Mouse (Mus musculus) embryo, embryonic 10 days (tissue): ENCODE measurements around the gene Uchl5.

Experiments used
- DNase-seq: peaks from one replicate; pipeline ENCODE4 v3.0.0-alpha.2; 2015; ENCODE audit warnings: low spot score

Gene Uchl5

GRCm38 (mm10) chr1:143776446-143777411 lies at the start of gene Uchl5, which contains the start of gene Trove2:
Gene Uchl5 (plus strand): TSS chr1:143777272.
Gene Trove2 (minus strand): TSS chr1:143777068.
- DNase-seq = peak; percentile 97

GRCm38 (mm10) chr1:143727701-143728445 lies 49.2 kb upstream of the Uchl5 start:
- no peak for DNase-seq

GRCm38 (mm10) chr1:143730899-143731298 lies 46.2 kb upstream of the Uchl5 start:
- DNase-seq = peak; percentile 41

- DNase-seq = no peak
These were observed 45.4 kb upstream of the Uchl5 start for GRCm38 (mm10) chr1:143731691-143732090.

GRCm38 (mm10) chr1:143733914-143734410 lies 43.1 kb upstream of the Uchl5 start:
- DNase-seq = no peak

- peak; percentile 12 for DNase-seq
These were observed 38.3 kb upstream of the Uchl5 start for GRCm38 (mm10) chr1:143738811-143739210.

GRCm38 (mm10) chr1:143739361-143740350 lies 37.4 kb upstream of the Uchl5 start:
- DNase-seq = peak; percentile 81

- DNase-seq = no peak
These were observed 36.5 kb upstream of the Uchl5 start for GRCm38 (mm10) chr1:143740581-143740980.

- no peak for DNase-seq
These were observed 35.7 kb upstream of the Uchl5 start for GRCm38 (mm10) chr1:143741331-143741730.

- no peak for DNase-seq
These were observed 34.9 kb upstream of the Uchl5 start for GRCm38 (mm10) chr1:143742186-143742585.

- DNase-seq = no peak
These were observed 31.2 kb upstream of the Uchl5 start for GRCm38 (mm10) chr1:143745871-143746270.

GRCm38 (mm10) chr1:143762159-143762558 lies 14.9 kb upstream of the Uchl5 start:
- no peak for DNase-seq

GRCm38 (mm10) chr1:143764443-143764842 lies 12.6 kb upstream of the Uchl5 start:
- no peak for DNase-seq

GRCm38 (mm10) chr1:143765801-143766200 lies 11.3 kb upstream of the Uchl5 start:
- no peak for DNase-seq

GRCm38 (mm10) chr1:143766238-143766637 lies 10.8 kb upstream of the Uchl5 start:
- DNase-seq = no peak

GRCm38 (mm10) chr1:143770444-143771109 lies 6.5 kb upstream of the Uchl5 start:
- DNase-seq = peak; percentile 4

GRCm38 (mm10) chr1:143773082-143773481 lies 4.0 kb upstream of the Uchl5 start:
- DNase-seq = no peak

- no peak for DNase-seq
These were observed 3.2 kb upstream of the Uchl5 start for GRCm38 (mm10) chr1:143773909-143774308.

- DNase-seq = peak; percentile 47
These were observed 616 bp downstream of the Uchl5 start for GRCm38 (mm10) chr1:143777558-143778218.

- DNase-seq = peak; percentile 55
These were observed 11.6 kb downstream of the Uchl5 start for GRCm38 (mm10) chr1:143788584-143789227.
